Mouse (Mus musculus) small intestine, adult 2 months (tissue): ENCODE data around the gene Nupr1.

Source experiments
- CTCF ChIP-seq: fragments of 200-500 bp; IDR thresholded peaks from 2 replicates; pipeline ENCODE4 v1.5.1; 2012; ENCODE audit warnings: low read depth, mild to moderate bottlenecking, control low read depth, inconsistent platforms, low read length, moderate library complexity, mixed read lengths; ENCODE audit not compliant: insufficient replicate concordance, insufficient read length; ENCODE audit errors: extremely low read depth
- POLR2A ChIP-seq: fragments of 200-500 bp; IDR thresholded peaks from 2 replicates; pipeline ENCODE4 v1.6.1; 2012; ENCODE audit warnings: low read depth, mild to moderate bottlenecking, control low read depth, inconsistent platforms, low read length, moderate library complexity

DNA sequence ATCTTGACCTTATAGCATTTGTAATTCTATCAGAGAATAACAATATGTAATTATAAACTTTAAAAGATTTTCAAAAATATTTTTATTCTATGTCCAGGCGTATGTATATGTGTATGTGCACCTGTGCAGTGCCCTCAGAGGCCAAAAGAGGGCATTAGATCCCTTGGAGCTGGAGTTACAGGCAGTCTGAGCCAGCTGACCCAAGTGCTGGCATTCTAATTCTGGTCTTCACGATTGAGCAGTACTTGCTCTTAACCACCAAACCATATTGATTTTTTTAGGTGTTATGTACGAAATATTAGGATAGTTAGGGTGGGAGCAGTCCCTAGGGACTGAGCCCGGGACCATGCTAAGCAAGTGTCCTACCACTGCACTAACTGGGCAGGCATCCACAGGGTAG lies 17.8 kb upstream of the Nupr1 start:
- no peak for TF ChIP-seq CTCF
- no peak for TF ChIP-seq POLR2A
